Mouse (Mus musculus) liver, embryonic 14.5 days (tissue): ENCODE data around the gene Lmbr1. TPM values are rescaled to one million over a fixed set of nuclear protein-coding genes. Genes with fewer than 3 reads are reported as not detected.
A peak's percentile ranks its signal among the peaks of the same experiment; 100 is the strongest.

Experiments
- ATAC-seq: fragments of 200-750 bp; cut with Nextera tagmentation; 2 replicates; pipeline ENCODE4 v1.8.0; 2017; ENCODE audit warnings: moderate number of reproducible peaks, mild to moderate bottlenecking, moderate library complexity; ENCODE audit not compliant: insufficient read depth
- DNase-seq, 3 experiments: peaks; one replicate each; pipeline ENCODE4 v3.0.0-alpha.2; 2012 to 2013; ENCODE audit warnings: low read depth in 3 of 3, low spot score in 3 of 3
- H3K27ac ChIP-seq: fragments of 300-500 bp; sonication (generic); 2 replicates; pipeline ENCODE4 v1.5.1; 2014; ENCODE audit warnings: moderate library complexity, mild to moderate bottlenecking, control low read depth, inconsistent platforms
- H3K27me3 ChIP-seq: fragments of 300-500 bp; sonication (generic); 2 replicates; pipeline ENCODE4 v1.6.1; 2014; ENCODE audit warnings: mild to moderate bottlenecking, low read length, moderate library complexity; ENCODE audit not compliant: control insufficient read depth, insufficient read depth
- H3K36me3 ChIP-seq: fragments of 300-500 bp; sonication (generic); replicated peaks from 2 replicates; pipeline ENCODE4 v1.6.1; 2014; ENCODE audit warnings: low read depth; ENCODE audit not compliant: control insufficient read depth, insufficient read depth
- H3K4me1 ChIP-seq, 2 experiments: fragments of 200-500 bp in 1 of 2; fragments of 300-500 bp in 1 of 2; sonication (generic) in 1 of 2; replicated peaks; 2 replicates each; pipeline ENCODE4 v1.6.1; 2012 to 2014; ENCODE audit warnings: antibody characterized with exemption in 1 of 2, inconsistent platforms in 1 of 2, low read length in 1 of 2; ENCODE audit not compliant: control insufficient read depth in 2 of 2, insufficient read depth in 2 of 2
- H3K4me2 ChIP-seq: fragments of 300-500 bp; sonication (generic); 2 replicates; pipeline ENCODE4 v1.6.1; 2014; ENCODE audit warnings: low read depth, mild to moderate bottlenecking, control low read depth, moderate library complexity
- H3K4me3 ChIP-seq, 2 experiments: fragments of 200-500 bp in 1 of 2; fragments of 300-500 bp in 1 of 2; sonication (generic) in 1 of 2; 2 replicates each; pipeline ENCODE4 v1.5.1; 2012 to 2014; ENCODE audit warnings: low read depth in 2 of 2, low read length in 2 of 2, mild to moderate bottlenecking in 2 of 2, control low read depth in 1 of 2, inconsistent platforms in 1 of 2, moderate library complexity in 1 of 2; ENCODE audit not compliant: insufficient read depth in 1 of 2
- H3K9ac ChIP-seq: fragments of 300-500 bp; sonication (generic); replicated peaks from 2 replicates; pipeline ENCODE4 v1.6.1; 2014; ENCODE audit warnings: mild to moderate bottlenecking, control low read depth, moderate library complexity
- H3K9me3 ChIP-seq: fragments of 300-500 bp; sonication (generic); 2 replicates; pipeline ENCODE4 v1.6.1; 2016; ENCODE audit warnings: low read length, mixed read lengths; ENCODE audit not compliant: control insufficient read depth
- CTCF ChIP-seq: IDR thresholded peaks from 2 replicates; pipeline ENCODE4 v1.5.1; 2016; ENCODE audit warnings: antibody characterized with exemption, low read depth, control low read depth
- EP300 ChIP-seq: IDR thresholded peaks from 2 replicates; pipeline ENCODE4 v1.6.1; 2016; ENCODE audit warnings: antibody characterized with exemption, low read depth
- WGBS: fragments of 180-500 bp; shearing (Covaris S2); extraction: QIAGEN DNeasy Blood & Tissue Kit; methylation state at CpG from one replicate; pipeline ENCODE4 v1.1.7; 2014; ENCODE audit not compliant: insufficient replicate concordance; 5-methylcytosine and 5-hydroxymethylcytosine counted together
- polyA plus RNA-seq, 2 experiments: library from polyadenylated mRNA; depleted of rRNA in 1 of 2; stranded (reverse) in 1 of 2; unstranded in 1 of 2; fragments of >200 nt; fragmentation: Nextera tagmentation in 1 of 2; extraction: Ambion mirVana in 1 of 2; gene quantifications; 2 replicates each; pipeline versions ENCODE4 v1.2.1 to v1.2.3; 2012 to 2014

Lmbr1 gene
- polyA plus RNA-seq, 2 experiments, result 1.2 to 2.5 TPM

DNA sequence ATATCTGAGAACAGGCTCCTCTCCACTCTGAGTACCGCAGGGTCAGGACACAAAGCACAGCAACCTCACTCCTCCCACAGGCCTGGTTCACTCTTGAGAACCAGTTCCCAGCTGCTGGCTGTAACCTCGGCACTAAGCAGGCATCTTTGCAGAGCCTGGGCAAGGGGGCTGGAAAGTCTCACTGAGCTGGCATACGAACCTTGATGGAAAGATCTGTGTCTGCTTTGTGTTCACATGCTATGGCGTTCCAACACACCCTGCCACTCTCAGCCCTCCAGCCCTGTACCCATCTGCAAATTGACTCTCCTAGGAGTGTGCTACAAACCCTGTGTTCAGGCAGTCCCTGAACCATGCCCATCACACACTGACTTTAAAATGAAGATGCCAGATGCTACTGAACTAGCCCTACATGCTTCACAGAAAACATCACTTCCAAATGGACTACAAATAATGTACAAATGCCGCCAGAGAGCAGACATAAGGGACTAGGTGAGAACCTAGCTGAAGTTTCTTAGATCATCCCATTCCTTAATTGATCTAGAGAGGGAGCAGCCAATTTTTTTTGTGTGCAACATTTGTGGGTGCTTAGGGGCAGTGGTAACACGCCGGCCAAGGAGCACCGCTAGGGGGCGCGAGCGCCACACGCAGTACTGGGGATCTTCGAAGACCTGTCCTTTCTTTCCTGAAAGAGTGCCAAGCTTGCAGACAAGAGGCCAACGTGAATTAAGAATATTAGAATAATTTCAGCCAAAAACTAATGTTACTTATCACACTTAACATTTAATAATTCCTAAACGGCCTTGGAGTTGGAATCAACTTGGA, 11.0 kb upstream of the Lmbr1 start:
- no peaks in the 10 kb centered on the region for H3K27me3 ChIP-seq
- H3K9me3 ChIP-seq, result no peaks in the 10 kb centered on the region
- 15% methylated on average over 15 of the region's 15 CpGs for WGBS
- no peak overlapping the region for H3K4me2 ChIP-seq
- H3K27ac ChIP-seq, result no peak overlapping the region
- no peaks in the 10 kb centered on the region for H3K36me3 ChIP-seq
- no peak for TF ChIP-seq EP300
- TF ChIP-seq CTCF, result peak; percentile 95
- no peak overlapping the region for H3K4me3 ChIP-seq
- H3K4me1 ChIP-seq, result no peaks in the 10 kb centered on the region
- H3K9ac ChIP-seq, result no peak overlapping the region
- peak in 2 of 3 experiments; percentile 36 to 46 for DNase-seq
- ATAC-seq, result no peak

DNA sequence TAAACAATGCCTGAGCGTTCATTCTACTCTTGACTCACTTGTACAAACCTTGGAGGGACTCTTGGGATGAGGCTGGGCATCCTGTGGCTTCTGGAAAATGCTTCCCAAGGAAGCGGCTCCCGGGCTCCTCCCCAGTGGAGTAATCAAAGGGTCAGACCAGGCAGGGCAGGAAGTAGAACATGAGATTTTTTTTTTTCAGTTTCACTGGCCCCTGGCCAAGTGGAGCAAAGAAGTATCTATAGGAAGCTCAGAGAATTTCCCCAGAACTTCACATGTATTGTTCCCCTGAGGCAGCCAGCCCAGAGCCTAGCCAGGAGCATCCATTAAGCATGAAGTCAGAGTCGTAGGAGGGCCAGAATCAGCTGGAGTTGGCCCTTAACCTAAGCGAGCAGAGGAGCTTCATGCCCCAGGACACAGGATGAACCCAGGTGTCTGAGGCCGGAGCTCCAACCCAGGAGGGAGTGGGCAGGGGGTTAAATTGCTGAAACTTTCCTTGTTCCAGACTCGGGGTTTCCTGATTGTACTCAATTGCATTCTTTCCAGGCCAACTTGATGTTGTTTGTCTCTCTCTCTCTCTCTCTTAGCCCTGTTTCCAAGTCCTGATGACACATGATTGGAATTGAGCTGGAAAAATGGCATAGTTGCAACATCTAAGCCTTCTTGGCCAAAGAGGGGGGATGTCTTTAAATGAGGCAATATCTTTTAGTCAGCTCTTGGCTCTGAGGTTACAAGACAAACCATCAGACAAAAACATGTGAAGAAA, 10.2 kb upstream of the Lmbr1 start:
- H3K9ac ChIP-seq, result no peak overlapping the region
- H3K4me1 ChIP-seq, result no peaks in the 10 kb centered on the region
- WGBS, result 22% methylated on average over 7 of the region's 7 CpGs
- ATAC-seq (no peak), DNase-seq (no peak)
- H3K9me3 ChIP-seq, result no peaks in the 10 kb centered on the region
- H3K4me2 ChIP-seq, result no peak overlapping the region
- H3K4me3 ChIP-seq, result no peak overlapping the region
- H3K36me3 ChIP-seq, result no peaks in the 10 kb centered on the region
- H3K27me3 ChIP-seq, result no peaks in the 10 kb centered on the region
- TF ChIP-seq CTCF, result no peak
- TF ChIP-seq EP300, result no peak
- H3K27ac ChIP-seq, result no peak overlapping the region

DNA sequence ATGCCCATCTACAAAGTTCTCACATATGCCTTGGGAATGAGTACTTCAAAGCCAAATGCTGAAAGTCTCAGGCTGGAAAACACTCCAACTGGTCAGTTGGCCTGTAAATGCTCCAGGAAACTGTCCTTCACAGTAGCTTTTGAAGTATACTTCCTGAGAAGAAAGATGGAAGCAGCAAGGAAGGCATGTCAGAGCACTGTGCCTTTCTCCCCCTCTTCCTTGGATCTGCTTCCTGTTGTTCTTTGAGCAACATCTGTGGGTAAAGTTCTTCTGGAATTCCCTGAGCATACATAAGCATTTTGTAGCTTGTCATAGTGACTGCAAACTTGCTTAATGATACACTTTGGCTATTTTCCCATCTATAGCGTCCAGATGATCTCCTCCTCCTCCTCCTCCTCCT, 9.4 kb upstream of the Lmbr1 start:
- WGBS, result 47% methylated on average over 1 of the region's 1 CpGs
- H3K36me3 ChIP-seq, result no peaks in the 10 kb centered on the region
- H3K9ac ChIP-seq, result no peak overlapping the region
- no peak overlapping the region for H3K4me2 ChIP-seq
- ATAC-seq, result no peak
- DNase-seq, result no peak
- no peak overlapping the region for H3K27ac ChIP-seq
- no peaks in the 10 kb centered on the region for H3K9me3 ChIP-seq
- H3K27me3 ChIP-seq, result no peaks in the 10 kb centered on the region
- H3K4me1 ChIP-seq, result no peaks in the 10 kb centered on the region
- TF ChIP-seq CTCF (no peak), EP300 (no peak)
- no peak overlapping the region for H3K4me3 ChIP-seq

DNA sequence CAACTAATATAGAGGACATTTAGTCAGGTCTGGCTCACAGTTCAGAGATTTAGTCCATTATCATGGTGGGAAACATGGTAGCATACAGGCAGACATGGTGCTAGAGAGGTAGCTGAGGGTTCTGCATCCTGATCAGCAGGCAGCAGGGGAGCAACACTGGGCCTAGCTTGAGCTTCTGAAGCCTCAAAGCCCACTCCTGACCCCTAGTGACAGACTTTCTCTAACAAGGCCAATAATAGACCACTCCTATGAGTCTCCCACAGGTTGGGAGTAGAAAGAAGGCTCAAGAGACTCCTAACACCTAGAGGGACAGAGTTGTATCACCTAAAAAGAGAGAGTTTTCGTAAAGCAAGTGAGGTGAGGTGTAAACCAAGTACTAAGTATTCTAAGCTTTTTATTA, 4.6 kb upstream of the Lmbr1 start:
- Histone ChIP-seq H3K27me3 (no peaks in the 10 kb centered on the region), H3K27ac (no peak overlapping the region), H3K36me3 (no peaks in the 10 kb centered on the region), H3K9ac (no peak overlapping the region), H3K4me1 (peaks cover 8 to 12% of the 10 kb centered on the region in 2 experiments), H3K4me3 (no peak overlapping the region), H3K4me2 (no peak overlapping the region), H3K9me3 (no peaks in the 10 kb centered on the region)
- TF ChIP-seq EP300, result no peak
- peak; percentile 30 for TF ChIP-seq CTCF
- 59% methylated on average over 1 of the region's 1 CpGs for WGBS
- ATAC-seq, result no peak
- DNase-seq, result no peak

DNA sequence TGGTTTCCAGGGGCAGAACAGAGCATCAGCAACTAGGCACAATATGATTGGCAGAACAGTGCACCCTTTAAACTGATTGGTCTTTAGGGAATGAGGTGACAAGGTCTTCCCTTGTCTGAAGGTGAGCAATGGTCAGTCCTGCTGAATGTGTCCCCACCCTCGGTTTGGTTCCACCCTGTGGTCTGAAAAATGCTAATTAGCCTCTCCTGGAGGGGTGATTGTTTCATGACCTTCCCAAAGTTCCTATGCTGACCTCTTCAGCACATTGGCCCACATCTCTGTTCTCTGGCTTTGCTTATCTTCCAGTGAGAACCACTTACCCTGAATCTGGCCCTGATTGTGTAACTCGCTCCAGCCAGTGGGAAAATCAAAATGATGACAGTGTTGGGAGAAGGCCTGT, 1.9 kb upstream of the Lmbr1 start:
- H3K9me3 ChIP-seq, result no peaks in the 10 kb centered on the region
- no peak for TF ChIP-seq CTCF
- TF ChIP-seq EP300, result no peak
- DNase-seq (no peak), ATAC-seq (no peak)
- H3K36me3 ChIP-seq, result no peaks in the 10 kb centered on the region
- peaks cover 17 to 21% of the 10 kb centered on the region in 2 experiments for H3K4me1 ChIP-seq
- H3K9ac ChIP-seq, result no peak overlapping the region
- no peaks in the 10 kb centered on the region; the same call in 1 of the 2 replicates for H3K27me3 ChIP-seq
- no peak overlapping the region for H3K4me2 ChIP-seq
- WGBS, result 69% methylated on average over 2 of the region's 2 CpGs
- no peak overlapping the region for H3K27ac ChIP-seq
- H3K4me3 ChIP-seq, result no peak overlapping the region
